Mouse (Mus musculus): ENCODE results near the gene Olfr1431. TPM values are rescaled to one million over a fixed set of nuclear protein-coding genes. Genes with fewer than 3 reads are reported as not detected.
"Not testable (repeated sequence)": the region's sequence is repeated elsewhere in the genome, so short reads cannot be mapped to it uniquely, and the experiment has no call there.

Olfr1431 gene
- not detected in 2 replicates for polyA plus RNA-seq (2016; fragmentation: Nextera tagmentation; extraction: Ambion mirVana)

GRCm38 (mm10) chr19:12200334-12200733 is at the start of gene Olfr1431:
Gene Olfr1431 (plus strand): TSS chr19:12200634.
- Histone ChIP-seq H3K4me1 (no peaks in the 10 kb centered on the region), H3K4me3 (no peak within 1 kb of the TSS), H3K27ac (no peak within 1 kb of the TSS), H3K9me3 (peaks cover 7% of the 10 kb centered on the region; the same call in 1 of the 2 replicates), H3K27me3 (ENCODE audit: poor library complexity, severe bottlenecking) (no peaks in the 10 kb centered on the region), H3K36me3 (replicated peaks) (no peaks in the 10 kb centered on the region)
- 79% methylated on average over 1 of the region's 1 CpGs for WGBS
- no peak for DNase-seq (ENCODE audit: extremely low spot score, low spot score)

GRCm38 (mm10) chr19:12170062-12170599 is 30.3 kb upstream of the Olfr1431 start, which contains the start of gene Olfr1555-ps1:
Gene Olfr1555-ps1 (minus strand): TSS chr19:12170112.
- 61% methylated on average over 1 of the region's 1 CpGs for WGBS
- not testable (repeated sequence) for DNase-seq (ENCODE audit: extremely low spot score, low spot score); H3K4me1 ChIP-seq

GRCm38 (mm10) chr19:12175431-12175830 is 25.0 kb upstream of the Olfr1431 start:
- not testable (repeated sequence) for H3K9me3 ChIP-seq; H3K4me1 ChIP-seq; H3K36me3 ChIP-seq (replicated peaks); H3K4me3 ChIP-seq; DNase-seq (ENCODE audit: extremely low spot score, low spot score); H3K27ac ChIP-seq; H3K27me3 ChIP-seq (ENCODE audit: poor library complexity, severe bottlenecking)
- 86% methylated on average over 5 of the region's 5 CpGs for WGBS

More at GRCm38 (mm10) chr19:12170062-12170599, 30.3 kb upstream of the Olfr1431 start, which contains the start of gene Olfr1555-ps1:
- not testable (repeated sequence) for H3K9me3 ChIP-seq; H3K27ac ChIP-seq; H3K27me3 ChIP-seq (ENCODE audit: poor library complexity, severe bottlenecking); H3K36me3 ChIP-seq (replicated peaks); H3K4me3 ChIP-seq

- not testable (repeated sequence) for H3K9me3 ChIP-seq; H3K4me1 ChIP-seq; DNase-seq (ENCODE audit: extremely low spot score, low spot score); H3K27me3 ChIP-seq (ENCODE audit: poor library complexity, severe bottlenecking); H3K4me3 ChIP-seq; H3K36me3 ChIP-seq (replicated peaks); H3K27ac ChIP-seq
- 80% methylated on average over 4 of the region's 4 CpGs for WGBS
These were observed 1.4 kb upstream of the Olfr1431 start for GRCm38 (mm10) chr19:12199076-12199475.

GRCm38 (mm10) chr19:12232496-12232895 is 32.1 kb downstream of the Olfr1431 start, which contains the start of gene Olfr1432:
Gene Olfr1432 (minus strand): TSS chr19:12232596.
- H3K27me3 ChIP-seq (ENCODE audit: poor library complexity, severe bottlenecking); H3K4me1 ChIP-seq; H3K4me3 ChIP-seq; DNase-seq (ENCODE audit: extremely low spot score, low spot score); H3K36me3 ChIP-seq (replicated peaks); H3K27ac ChIP-seq; H3K9me3 ChIP-seq: not testable (repeated sequence)

- no peak for DNase-seq (ENCODE audit: extremely low spot score, low spot score)
- no peaks in the 10 kb centered on the region for H3K9me3 ChIP-seq
- 86% methylated on average over 1 of the region's 1 CpGs for WGBS
These were observed 41.1 kb downstream of the Olfr1431 start, which contains the start of gene Olfr262 for GRCm38 (mm10) chr19:12241559-12241958. Gene Olfr262 (minus strand): TSS chr19:12241659.

GRCm38 (mm10) chr19:12260732-12261131 is 60.3 kb downstream of the Olfr1431 start, which contains the start of gene Olfr235:
Gene Olfr235 (plus strand): TSS chr19:12261032.
- DNase-seq (ENCODE audit: extremely low spot score, low spot score), result no peak
- WGBS, result 81% methylated on average over 1 of the region's 1 CpGs
- H3K4me3 ChIP-seq, result no peak within 1 kb of the TSS
- H3K9me3 ChIP-seq, result no peaks in the 10 kb centered on the region
- H3K27me3 ChIP-seq (ENCODE audit: poor library complexity, severe bottlenecking), result no peaks in the 10 kb centered on the region
- H3K4me1 ChIP-seq, result no peaks in the 10 kb centered on the region
- H3K27ac ChIP-seq, result no peak within 1 kb of the TSS
- H3K36me3 ChIP-seq (replicated peaks), result no peaks in the 10 kb centered on the region

More at GRCm38 (mm10) chr19:12241559-12241958, 41.1 kb downstream of the Olfr1431 start, which contains the start of gene Olfr262:
- no peak within 1 kb of the TSS for H3K27ac ChIP-seq
- H3K36me3 ChIP-seq (replicated peaks), result no peaks in the 10 kb centered on the region
- no peaks in the 10 kb centered on the region for H3K4me1 ChIP-seq
- H3K27me3 ChIP-seq (ENCODE audit: poor library complexity, severe bottlenecking), result no peaks in the 10 kb centered on the region
- H3K4me3 ChIP-seq, result no peak within 1 kb of the TSS

Other genes starting within 250 kb of the Olfr1431 start
- gene Osbp, start 234.7 kb upstream of the Olfr1431 start, polyA plus RNA-seq (2016; fragmentation: Nextera tagmentation; extraction: Ambion mirVana), result 3.2 and 3.3 TPM in 2 replicates
- 0.04 TPM in 2 replicates for gene Olfr1423, start 159.3 kb upstream of the Olfr1431 start, polyA plus RNA-seq (2016; fragmentation: Nextera tagmentation; extraction: Ambion mirVana)
- not detected in 2 replicates for gene Olfr1424, start 138.0 kb upstream of the Olfr1431 start, polyA plus RNA-seq (2016; fragmentation: Nextera tagmentation; extraction: Ambion mirVana)
- gene Olfr1425, start 122.9 kb upstream of the Olfr1431 start, polyA plus RNA-seq (2016; fragmentation: Nextera tagmentation; extraction: Ambion mirVana), result not detected in 2 replicates
- gene Olfr1426, start 108.6 kb upstream of the Olfr1431 start, polyA plus RNA-seq (2016; fragmentation: Nextera tagmentation; extraction: Ambion mirVana), result not detected in 2 replicates
- gene Olfr1427, start 97.3 kb upstream of the Olfr1431 start, polyA plus RNA-seq (2016; fragmentation: Nextera tagmentation; extraction: Ambion mirVana), result not detected in 2 replicates
- not detected in 2 replicates for gene Olfr1428, start 84.7 kb upstream of the Olfr1431 start, polyA plus RNA-seq (2016; fragmentation: Nextera tagmentation; extraction: Ambion mirVana)
- gene Olfr76, start 77.4 kb upstream of the Olfr1431 start, polyA plus RNA-seq (2016; fragmentation: Nextera tagmentation; extraction: Ambion mirVana), result not detected in 2 replicates
- gene Olfr1555-ps1, start 30.5 kb upstream of the Olfr1431 start, polyA plus RNA-seq (2016; fragmentation: Nextera tagmentation; extraction: Ambion mirVana), result not detected in 2 replicates
- not detected in 2 replicates for gene Olfr1432, start 32.0 kb downstream of the Olfr1431 start, polyA plus RNA-seq (2016; fragmentation: Nextera tagmentation; extraction: Ambion mirVana)
- gene Olfr262, start 41.0 kb downstream of the Olfr1431 start, polyA plus RNA-seq (2016; fragmentation: Nextera tagmentation; extraction: Ambion mirVana), result not detected in 2 replicates
- not detected in 2 replicates for gene Olfr235, start 60.4 kb downstream of the Olfr1431 start, polyA plus RNA-seq (2016; fragmentation: Nextera tagmentation; extraction: Ambion mirVana)
- gene Olfr1434, start 79.2 kb downstream of the Olfr1431 start, polyA plus RNA-seq (2016; fragmentation: Nextera tagmentation; extraction: Ambion mirVana), result not detected in 2 replicates
- not detected in 2 replicates for gene Olfr1436, start 98.5 kb downstream of the Olfr1431 start, polyA plus RNA-seq (2016; fragmentation: Nextera tagmentation; extraction: Ambion mirVana)
- gene Olfr1437, start 124.5 kb downstream of the Olfr1431 start, polyA plus RNA-seq (2016; fragmentation: Nextera tagmentation; extraction: Ambion mirVana), result not detected in 2 replicates
- not detected in 2 replicates for gene Olfr1438-ps1, start 135.3 kb downstream of the Olfr1431 start, polyA plus RNA-seq (2016; fragmentation: Nextera tagmentation; extraction: Ambion mirVana)
- not detected in 2 replicates for gene Olfr1440, start 186.6 kb downstream of the Olfr1431 start, polyA plus RNA-seq (2016; fragmentation: Nextera tagmentation; extraction: Ambion mirVana)
- gene Olfr1441, start 216.8 kb downstream of the Olfr1431 start, polyA plus RNA-seq (2016; fragmentation: Nextera tagmentation; extraction: Ambion mirVana), result not detected in 2 replicates
- gene Pfpl, start 227.3 kb downstream of the Olfr1431 start, polyA plus RNA-seq (2016; fragmentation: Nextera tagmentation; extraction: Ambion mirVana), result not detected in 2 replicates